Mouse (Mus musculus) monocyte, adult 5-6 weeks (primary cell): ENCODE results near the gene Ppp1r12b. TPM values are rescaled to one million over a fixed set of nuclear protein-coding genes. Genes with fewer than 3 reads are reported as not detected.
A peak's percentile ranks its signal among the peaks of the same experiment; 100 is the strongest.

Experiments used
- ATAC-seq: fragments of 153-309, 156-312 bp; replicated peaks from 2 replicates; pipeline ENCODE4 v1.8.0; 2017; ENCODE audit warnings: mild to moderate bottlenecking; ENCODE audit not compliant: low TSS enrichment, insufficient number of reproducible peaks, severe bottlenecking, poor library complexity, low FRiP score
- total RNA-seq: library from RNA; stranded (forward); fragments of 200-1000, 200-491, 200-594 nt; gene quantifications from 3 replicates; pipeline ENCODE4 v1.2.3, GENCODE M21; 2017

The Ppp1r12b gene
- total RNA-seq, 1 experiment from 2014 or later = 4.5 TPM

DNA sequence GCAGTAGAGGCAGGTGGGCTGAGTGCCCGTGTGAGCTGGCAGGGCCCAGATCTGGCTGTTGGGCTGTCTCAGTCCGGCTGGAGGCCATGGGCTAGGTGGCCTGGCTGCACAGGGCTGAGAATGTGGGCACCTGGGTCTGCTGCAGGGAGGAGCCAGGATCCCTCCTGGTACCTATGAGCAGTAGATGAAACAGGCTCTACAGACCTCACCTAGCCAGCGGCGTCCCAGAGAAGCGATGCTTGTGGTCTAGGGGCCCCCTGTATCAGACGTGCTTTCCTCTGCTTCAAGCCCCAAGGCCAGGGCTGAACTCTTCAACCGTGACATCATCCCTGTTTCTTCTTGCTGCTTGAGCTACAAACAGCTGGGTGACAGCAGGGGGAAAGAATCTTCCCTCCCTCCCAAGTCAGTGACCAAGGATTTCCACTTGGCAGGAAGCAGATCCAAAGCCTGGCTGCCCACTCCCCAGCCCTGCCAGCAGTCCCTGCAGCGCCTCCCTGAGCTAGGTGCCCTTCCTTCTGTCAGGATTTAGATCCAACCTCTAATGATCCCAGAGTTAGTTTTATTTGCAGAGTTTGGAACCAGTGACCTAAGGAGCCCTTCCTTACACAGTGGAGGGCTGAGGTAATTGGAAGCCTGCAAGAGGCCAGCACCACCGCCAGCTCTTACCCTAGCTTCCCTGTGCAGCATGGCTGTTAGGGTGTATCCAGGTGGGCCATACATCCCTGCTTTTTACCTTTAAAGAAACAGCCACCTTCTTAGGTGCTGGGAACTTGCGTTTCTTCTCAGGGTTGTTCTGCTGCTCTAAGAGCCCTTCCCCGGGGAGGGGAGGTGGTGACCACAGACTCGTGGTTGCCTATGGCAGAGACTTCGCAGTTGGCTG lies 201.8 kb downstream of the Ppp1r12b start:
- no peak for ATAC-seq

DNA sequence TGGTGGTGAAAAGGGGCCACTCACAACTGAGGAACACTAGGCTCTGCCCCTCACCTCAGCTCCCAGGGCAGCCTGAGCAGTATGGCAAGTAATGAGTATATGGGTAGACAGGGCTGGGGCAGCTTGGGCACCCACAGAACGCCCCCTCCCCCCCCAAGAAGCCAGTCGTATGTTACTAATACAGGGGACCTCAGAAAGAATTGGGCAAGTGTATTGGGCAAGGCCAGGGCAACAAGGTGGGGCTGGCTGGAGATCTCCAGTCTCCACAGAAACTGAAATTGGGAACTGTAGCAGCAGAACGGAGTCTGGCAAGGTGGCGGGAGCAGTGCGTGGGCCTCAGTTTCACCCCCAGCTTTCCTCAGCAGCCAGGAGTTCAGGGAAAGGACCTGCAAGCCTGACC lies 203.3 kb downstream of the Ppp1r12b start:
- ATAC-seq = no peak

DNA sequence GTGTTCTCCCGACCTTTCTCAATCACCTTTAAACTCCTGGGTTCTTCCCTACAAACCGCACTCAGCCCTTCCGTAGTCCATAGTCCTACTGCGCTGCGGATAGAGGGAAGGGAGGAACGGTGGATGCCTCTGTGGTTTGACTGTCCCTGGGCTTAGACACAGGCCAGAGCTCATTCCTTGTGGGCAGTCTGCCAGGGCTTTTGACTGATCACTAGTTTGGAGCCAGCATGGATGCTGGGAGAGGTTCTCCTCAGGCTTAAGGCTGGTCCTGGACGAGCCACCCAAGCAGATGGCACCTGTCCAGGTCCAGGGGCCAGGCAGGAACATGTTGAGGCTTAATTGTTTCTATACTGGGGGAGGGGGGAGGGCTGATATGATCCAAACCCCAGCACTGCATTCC lies 205.9 kb downstream of the Ppp1r12b start:
- no peak for ATAC-seq

DNA sequence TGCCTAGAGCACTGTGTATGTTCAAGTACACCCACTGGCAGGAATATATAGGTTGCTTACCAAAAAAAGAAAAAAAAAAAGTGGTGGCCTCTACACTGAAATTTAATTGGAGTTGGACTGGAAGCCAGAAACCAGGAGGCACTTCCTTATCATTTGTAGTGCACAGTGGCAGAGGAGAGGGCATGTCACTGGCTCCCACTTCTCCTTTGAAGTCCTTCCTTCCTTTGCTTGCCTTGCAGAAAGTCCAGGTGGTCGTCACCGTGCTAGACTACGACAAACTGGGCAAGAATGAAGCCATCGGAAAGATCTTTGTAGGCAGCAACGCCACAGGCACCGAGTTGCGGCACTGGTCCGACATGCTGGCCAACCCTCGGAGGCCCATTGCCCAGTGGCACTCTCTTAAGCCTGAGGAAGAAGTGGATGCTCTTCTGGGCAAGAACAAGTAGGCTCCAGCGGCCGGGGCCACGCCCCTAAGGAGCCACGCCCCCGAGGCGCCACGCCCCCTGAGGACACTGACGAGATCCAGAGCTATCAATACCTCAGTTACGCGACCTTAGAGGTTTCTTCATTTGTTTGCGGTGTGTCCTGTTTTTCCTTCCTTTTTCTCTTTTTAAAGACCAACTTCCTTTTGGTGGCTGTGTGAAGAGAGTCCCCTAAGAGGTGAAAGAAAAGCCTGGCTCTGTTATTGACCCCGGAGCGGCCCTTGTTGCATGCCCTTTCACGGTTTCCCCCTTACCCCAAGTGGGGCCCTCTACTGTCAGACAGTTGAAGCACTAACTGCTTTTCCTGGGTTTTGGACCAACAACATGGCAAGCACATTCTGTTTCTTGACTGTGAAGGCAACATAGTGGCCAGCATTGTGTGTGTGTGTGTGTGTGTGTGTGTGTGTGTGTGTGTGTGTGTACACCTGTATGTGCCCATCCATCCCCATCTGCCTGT lies 208.2 kb downstream of the Ppp1r12b start:
- peak; percentile 57; the same call in 1 of the 2 replicates for ATAC-seq

DNA sequence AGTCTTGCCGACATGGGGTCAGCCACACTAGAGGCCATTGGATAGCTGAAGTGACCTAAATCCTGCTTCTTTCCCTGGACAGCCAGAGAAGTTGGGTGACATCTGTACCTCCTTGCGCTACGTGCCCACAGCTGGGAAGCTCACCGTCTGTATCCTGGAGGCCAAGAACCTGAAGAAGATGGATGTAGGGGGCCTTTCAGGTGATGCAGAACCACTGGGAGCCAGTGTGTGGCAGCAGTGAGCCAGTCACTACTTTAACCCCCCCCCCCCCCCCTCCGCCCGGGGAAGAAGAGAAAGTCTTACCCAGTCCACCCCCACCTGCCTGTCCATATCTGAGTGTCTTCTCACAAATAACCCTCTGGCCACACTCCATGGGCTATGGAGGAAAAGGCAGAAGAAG lies 210.1 kb downstream of the Ppp1r12b start:
- ATAC-seq = no peak

DNA sequence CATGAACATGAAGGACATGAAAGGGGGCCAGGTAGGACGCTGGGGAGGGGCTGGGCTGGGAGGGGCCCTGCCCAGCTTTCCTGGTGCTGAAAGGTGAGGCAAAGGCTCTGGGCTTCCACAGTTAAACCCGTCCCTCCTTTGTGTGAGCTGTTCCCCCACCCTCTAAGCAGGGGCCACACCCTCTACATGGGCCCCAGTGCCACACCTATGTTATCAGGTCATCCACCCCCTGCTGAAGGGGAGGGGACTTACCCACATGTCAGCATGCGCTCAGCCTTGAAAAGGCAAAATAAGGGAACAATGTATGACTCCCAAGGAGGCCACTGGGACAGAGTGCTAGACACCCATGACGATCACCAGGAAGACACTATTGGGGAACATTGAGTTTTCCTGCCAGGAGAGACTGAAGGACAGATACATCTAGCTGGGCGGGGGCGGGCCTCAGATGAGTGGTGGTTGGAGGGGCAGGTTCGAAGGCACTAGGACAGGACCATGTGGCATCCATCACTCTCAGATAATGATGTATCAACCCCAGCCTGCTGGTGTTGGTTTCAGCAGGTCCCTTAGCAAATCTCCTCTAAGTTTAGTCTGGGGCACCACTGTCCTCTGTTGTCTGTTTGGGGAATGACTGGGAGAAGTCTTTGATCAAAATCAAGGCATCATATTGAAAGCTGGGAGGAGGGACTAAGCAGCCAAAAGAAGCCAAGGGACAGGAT lies 213.6 kb downstream of the Ppp1r12b start:
- ATAC-seq = no peak

DNA sequence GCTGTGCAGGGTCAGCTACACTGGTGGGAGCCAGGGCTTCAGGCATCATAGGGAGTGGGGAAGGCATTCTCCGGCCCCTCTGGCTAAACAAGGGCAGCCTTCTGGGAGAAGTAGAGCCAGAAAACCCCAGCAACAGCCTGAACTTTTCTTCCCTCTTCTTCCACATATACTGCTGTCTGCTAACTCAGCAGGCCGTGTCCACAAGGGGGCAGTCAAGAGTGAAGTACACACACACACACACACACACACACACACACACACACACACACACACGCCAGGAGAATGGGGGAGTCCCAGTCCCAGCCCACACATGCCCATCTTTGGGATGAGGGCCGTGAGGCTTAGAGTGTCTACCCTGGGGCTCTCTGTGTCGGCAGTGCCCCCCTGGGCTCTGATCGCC lies 214.3 kb downstream of the Ppp1r12b start:
- ATAC-seq = no peak

DNA sequence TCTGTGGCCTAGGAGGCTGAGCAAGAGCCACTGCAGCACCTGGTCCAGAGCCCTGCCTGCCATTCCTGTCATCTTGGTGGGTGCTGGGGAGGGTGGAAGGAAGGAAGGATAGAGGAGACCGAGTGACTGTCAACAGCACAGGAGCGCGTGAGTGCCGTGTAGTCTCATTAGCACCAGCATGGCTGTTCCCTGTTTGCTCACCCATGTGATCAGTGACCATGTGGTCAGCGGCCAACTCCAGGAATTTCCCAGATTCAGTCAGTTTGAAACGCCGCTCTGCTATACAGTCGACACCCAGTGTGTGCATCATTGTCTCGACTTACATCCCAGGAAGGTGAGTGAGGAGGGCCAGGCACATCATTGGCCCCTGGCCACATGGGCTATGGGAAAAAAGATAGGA lies 218.3 kb downstream of the Ppp1r12b start:
- ATAC-seq = no peak

DNA sequence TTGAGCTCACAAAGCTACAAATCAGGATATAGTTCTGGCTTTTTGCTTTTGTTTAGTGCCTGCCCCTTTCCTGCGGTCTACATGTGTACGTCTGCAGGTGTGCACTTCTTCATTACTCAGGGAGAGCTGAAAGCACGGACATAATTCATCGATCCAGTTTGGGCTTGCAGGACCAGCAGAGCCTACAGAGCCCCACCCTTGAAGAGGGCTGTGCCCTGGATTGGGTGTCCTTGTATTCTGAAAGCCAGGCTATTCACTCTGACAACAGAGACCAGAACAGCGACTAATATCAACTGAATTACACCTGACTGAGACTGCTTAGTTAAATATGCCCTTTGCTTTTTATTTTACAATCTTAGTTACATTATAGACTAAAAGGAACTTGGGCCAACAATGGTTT lies 222.1 kb downstream of the Ppp1r12b start:
- no peak for ATAC-seq

DNA sequence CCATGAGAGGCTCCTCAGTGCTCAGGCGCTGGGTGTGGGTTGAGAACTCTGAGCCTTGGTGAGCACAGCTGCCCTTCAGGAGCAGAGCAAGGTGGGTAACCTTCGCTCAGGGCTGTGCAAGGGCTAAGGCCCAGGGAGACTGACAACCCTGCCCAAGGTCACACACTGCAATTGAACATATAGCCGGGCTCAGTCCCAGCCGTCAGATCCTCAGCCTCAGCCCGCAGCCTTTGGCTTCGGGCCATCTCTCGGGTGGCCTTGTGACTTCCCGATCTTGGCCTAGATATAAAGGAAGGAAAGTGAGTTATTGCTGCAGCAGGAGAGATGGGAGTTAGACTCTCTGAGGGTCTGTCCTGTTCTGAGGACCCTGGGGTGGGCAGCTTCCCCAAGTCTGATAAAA lies 228.5 kb downstream of the Ppp1r12b start:
- ATAC-seq = no peak

DNA sequence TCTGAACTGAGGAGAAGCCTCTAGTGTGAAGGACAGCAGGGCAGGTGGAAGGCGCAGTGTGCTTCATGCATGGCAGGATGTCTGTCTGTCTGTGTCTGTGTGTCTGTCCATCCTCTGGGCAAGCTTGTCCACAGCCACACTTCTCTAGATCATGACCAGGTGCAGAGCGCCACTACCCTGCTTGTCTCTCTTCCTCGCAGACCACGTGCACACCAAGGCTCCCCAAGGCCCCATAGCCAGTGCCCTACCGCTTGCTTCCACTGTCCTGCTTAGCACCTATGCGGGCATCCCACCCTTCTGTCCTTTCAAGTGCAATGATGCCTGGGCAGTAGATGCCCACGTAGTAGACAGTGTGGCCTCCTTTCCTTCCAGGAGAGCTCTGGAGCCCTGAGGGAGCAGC lies 229.3 kb downstream of the Ppp1r12b start:
- ATAC-seq = no peak

DNA sequence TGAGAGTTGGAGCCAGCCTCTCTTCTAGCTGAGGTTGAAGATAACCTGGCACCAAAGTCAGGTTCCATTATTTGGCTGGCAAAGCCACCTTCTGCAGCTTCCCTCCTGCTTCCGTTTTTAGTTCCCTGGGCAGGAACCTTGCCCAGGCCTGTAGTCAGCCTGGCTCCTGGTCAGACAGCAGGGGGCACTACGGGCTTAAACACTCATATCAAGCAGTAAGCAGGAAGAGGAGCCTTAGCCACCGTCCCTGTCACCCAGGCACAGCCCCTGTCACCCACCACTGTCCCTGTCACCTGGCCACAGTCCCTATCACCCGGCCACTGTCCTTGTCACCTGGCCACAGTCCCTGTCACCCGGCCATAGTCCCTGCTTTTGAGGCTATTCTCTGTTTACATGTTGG lies 230.5 kb downstream of the Ppp1r12b start:
- ATAC-seq = no peak; the same call in 1 of the 2 replicates

DNA sequence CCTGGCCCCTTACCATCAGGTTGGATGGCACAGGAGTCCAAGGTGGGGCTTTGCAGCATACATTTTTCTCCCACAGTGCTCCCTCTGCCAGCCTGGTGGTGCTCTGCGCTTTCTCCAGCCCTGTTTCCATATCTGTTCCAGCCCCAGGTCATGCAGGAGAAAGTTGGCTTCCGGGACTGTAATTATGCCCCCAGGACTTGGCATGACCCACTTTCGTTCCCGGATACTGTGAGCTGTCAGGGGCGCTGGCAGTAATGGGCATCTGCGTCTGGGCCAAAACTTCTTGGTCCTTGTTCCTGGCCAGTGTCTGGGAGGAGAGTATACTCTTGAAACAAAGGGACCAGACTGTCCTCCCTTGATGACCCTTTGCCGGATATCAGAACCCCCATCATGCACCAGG lies 232.9 kb downstream of the Ppp1r12b start:
- ATAC-seq = no peak

DNA sequence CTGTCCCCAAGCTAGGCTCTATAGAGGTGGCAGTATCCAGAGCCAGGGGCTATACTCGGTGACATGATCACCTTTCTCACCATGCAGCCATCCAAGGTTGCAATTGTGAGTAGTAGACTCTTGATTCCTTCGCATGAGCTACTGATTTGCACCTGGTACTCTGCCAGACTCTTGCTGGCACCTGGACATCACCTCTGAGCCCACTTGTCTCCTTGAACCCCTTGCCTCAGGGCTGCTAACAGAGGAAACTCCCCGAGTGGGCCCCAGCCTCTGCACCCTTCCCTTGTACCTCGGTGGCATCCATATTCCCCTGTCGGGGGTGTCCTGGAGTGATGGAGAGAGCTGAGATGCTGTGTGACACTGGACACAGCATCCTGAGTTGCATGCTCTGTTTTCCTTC lies 234.3 kb downstream of the Ppp1r12b start:
- no peak for ATAC-seq

DNA sequence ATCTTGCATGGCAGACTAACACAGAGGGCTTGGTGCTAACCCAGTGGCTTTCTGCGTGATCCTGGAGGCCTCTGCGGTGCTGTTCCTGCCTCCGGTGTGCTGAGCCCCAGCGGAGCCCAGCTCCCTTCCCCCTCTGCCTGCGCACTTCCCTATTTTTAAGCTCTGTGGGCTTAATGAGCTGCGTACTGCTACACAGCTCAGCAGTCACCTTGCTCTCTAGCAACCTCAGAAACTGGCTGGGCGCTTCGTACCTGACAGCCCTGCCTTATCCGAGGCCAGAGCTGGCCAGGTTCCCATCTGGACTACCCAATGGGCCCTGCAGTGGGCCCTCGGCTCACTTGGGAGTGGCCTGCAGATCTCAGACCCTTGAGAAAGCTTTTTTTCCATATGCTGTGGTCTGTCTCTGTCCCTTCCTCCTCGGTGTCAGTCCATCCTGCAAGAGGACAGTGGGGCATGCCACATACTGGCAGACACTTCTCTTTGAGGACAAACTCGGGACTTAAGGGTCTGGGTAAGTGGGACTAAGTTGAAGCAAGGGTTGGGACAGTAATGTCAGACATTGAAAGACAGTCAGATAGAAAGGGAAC lies 235.9 kb downstream of the Ppp1r12b start:
- peak; percentile 74 for ATAC-seq

DNA sequence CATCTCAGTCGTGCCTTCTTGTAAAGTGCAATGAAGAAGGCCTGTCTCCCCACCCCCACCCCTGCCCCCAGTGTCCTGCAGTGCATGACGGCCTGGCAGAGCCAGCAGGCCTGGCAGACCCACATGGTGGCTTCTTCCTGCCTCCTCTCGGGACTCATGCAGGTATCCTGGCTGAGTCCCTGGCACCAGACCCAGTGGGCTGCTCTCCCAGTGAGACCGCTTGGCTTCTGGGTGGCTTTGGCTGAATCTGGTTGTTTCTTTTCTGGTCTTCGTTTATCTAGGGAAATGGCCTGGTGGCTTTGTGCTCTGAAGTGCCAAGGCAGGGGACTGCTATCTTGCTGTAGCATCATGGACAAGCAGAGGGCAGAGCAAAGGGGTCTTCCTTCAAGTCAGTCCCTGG lies 240.7 kb downstream of the Ppp1r12b start:
- no peak for ATAC-seq

DNA sequence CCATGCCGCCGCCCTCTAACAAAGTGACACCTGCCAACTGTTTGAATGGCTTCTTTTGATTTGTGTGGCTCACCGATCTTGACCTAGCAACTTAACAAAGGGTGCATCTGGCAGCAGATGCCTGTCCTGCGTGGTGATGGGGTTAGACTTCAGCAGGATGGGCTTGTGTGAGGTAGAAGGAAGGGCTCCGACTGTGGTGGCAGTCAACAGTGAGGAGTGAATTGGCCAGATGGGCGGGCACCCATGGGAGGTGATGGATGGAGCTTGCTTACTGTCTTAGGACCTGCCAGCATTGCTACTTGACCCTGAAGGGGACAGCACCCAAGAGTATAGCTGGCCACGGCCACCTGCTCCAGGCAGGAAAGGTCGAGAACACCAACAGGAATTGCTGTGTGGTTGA lies 241.6 kb downstream of the Ppp1r12b start:
- ATAC-seq = no peak

DNA sequence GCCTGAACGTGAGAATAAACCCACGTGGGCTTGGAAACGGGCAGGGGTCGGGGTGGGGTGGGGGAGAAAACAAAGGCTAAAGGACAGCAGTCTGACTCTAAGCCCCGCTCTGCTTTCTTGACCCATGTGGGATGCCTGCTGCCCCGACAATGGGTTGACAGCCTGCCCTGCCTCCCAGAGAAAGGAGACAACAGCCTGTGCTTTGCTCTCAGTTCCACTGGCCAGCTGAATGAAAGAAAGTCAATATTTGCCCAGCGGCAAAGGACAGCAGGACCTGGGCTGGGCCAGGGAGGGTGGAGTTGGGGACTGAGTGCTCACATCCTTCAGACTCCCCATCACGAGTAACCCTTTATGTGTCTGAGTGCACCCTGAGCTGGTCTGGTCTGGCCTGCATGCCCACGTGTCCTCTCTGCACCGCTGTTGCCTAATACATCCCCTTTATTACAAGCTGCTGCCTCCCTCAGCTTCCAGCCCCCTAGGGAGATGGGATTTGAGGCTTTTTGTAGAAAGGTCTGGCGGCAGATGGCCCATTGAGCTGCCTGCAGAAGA lies 242.2 kb downstream of the Ppp1r12b start:
- no peak for ATAC-seq
